Mouse (Mus musculus): Measurements from ENCODE around the gene Dyrk4.

DNA sequence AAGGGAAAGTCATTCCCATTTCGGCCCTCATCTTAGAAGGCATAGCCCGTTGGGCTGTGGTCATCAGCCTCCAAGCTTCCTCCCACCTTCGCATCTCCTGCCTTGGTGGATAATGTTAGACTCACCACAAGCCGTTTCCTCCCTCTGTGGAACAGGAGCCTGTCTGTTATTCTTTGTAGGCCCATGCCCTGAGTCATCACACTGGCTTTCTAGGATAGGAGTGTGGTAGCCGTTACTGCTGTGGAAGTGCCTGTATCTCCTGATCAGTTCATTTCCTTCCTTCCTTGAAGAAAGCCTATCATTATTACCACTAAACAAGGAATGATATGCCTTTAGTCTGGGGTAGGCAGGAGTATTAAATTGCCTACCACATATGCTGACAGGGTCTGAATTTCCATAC lies 41.1 kb upstream of the Dyrk4 start:
- TF ChIP-seq CTCF (IDR thresholded peaks at IDR 0.05; ENCODE audit: low read depth) (no peak), EP300 (IDR thresholded peaks at IDR 0.05; ENCODE audit: low read depth) (no peak)
